In the genomic region with DNA sequence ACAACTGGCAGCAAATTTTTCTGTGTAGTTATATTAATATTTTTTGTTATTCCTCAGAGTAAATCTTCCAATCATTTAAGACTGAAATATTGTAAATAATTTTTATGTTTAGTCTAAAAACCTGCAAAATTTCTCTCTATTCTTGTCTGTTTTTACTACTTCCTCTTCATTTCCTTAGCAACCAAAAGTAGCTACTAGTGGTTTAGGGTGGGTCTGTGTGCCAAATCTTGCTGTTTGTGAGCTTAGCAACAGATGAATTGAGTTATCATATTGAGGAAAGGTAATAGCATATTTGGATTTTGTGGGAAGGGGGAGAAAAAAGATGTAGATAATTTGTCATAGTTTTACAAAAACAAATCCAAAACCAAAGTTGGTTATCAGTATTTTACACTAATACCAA, we compare ENCODE assay signal across 8 mouse cellular contexts. TPM values are rescaled to one million over a fixed set of nuclear protein-coding genes. Genes with fewer than 3 reads are reported as not detected.
DNase-seq lines count a peak whose midpoint lies in the region; ATAC-seq and TF ChIP-seq lines count a peak whose summit lies in the region.

No protein-coding gene starts in this region.

- peak overlapping the region; percentile 89 for H3K9ac ChIP-seq in heart, embryonic 13.5 days
- no peak overlapping the region for H3K9ac ChIP-seq in stomach, embryonic 14.5 days (replicated peaks; ENCODE audit: low read depth, low read length)
- H3K9ac ChIP-seq in stomach, postnatal 0 days (ENCODE audit: low read length): no peak overlapping the region
- no peak overlapping the region for H3K9ac ChIP-seq in hindbrain, embryonic 16.5 days (ENCODE audit: low read depth, low read length)

- no peak for ATAC-seq in heart, embryonic 13.5 days (ENCODE audit: extremely low read depth, insufficient number of reproducible peaks, low FRiP score, low TSS enrichment)
- no peak for ATAC-seq in stomach, embryonic 14.5 days (ENCODE audit: insufficient number of reproducible peaks, insufficient read depth, low FRiP score, low read depth)
- no peak for ATAC-seq in stomach, postnatal 0 days (ENCODE audit: low FRiP score, low TSS enrichment)
- no peak for ATAC-seq in hindbrain, embryonic 16.5 days

- peaks cover 5% of the 10 kb centered on the region for H3K4me1 ChIP-seq in heart, embryonic 13.5 days
- H3K4me1 ChIP-seq in stomach, embryonic 14.5 days (ENCODE audit: control insufficient read depth, insufficient read depth, low read length): no peaks in the 10 kb centered on the region
- no peaks in the 10 kb centered on the region for H3K4me1 ChIP-seq in stomach, postnatal 0 days (replicated peaks; ENCODE audit: control insufficient read depth, insufficient read depth)
- peaks cover 13% of the 10 kb centered on the region for H3K4me1 ChIP-seq in hindbrain, embryonic 16.5 days (ENCODE audit: control insufficient read depth, insufficient read depth, low read depth, low read length)

- no peak for DNase-seq in heart, postnatal 36 days
- DNase-seq in stomach, postnatal 0 days (ENCODE audit: low spot score): no peak
- no peak for DNase-seq in right cerebral cortex, postnatal 10 days (ENCODE audit: low spot score in 2 of 2)
- no peak for DNase-seq in right cerebral cortex, adult 18-20 months
- DNase-seq in cerebellum, adult 9-10 months: no peak

- no peaks in the 10 kb centered on the region for H3K9me3 ChIP-seq in heart, embryonic 13.5 days
- H3K9me3 ChIP-seq in stomach, embryonic 14.5 days (ENCODE audit: control insufficient read depth, low read depth, low read length): no peaks in the 10 kb centered on the region
- no peaks in the 10 kb centered on the region for H3K9me3 ChIP-seq in stomach, postnatal 0 days (ENCODE audit: control insufficient read depth, low read length)
- no peaks in the 10 kb centered on the region for H3K9me3 ChIP-seq in hindbrain, embryonic 16.5 days (ENCODE audit: control insufficient read depth, low read length)

- no peak for TF ChIP-seq CTCF in stomach, postnatal 0 days (IDR thresholded peaks at IDR 0.05; ENCODE audit: low read depth)

- TF ChIP-seq EP300 in stomach, postnatal 0 days (optimal IDR thresholded peaks at IDR 0.05): no peak

- no peaks in the 10 kb centered on the region for H3K27me3 ChIP-seq in heart, embryonic 13.5 days (replicated peaks)
- no peaks in the 10 kb centered on the region for H3K27me3 ChIP-seq in stomach, embryonic 14.5 days (ENCODE audit: control insufficient read depth, insufficient read depth, low read length)
- H3K27me3 ChIP-seq in stomach, postnatal 0 days (ENCODE audit: control insufficient read depth, insufficient read depth, low read length): no peaks in the 10 kb centered on the region
- H3K27me3 ChIP-seq in hindbrain, embryonic 16.5 days (replicated peaks; ENCODE audit: control insufficient read depth, insufficient read depth, low read length): no peaks in the 10 kb centered on the region

- intact Hi-C loops in heart, postnatal 36 days (cut with DNase I): loop anchor here (5.0 kb wide), 1 partner anchor 62 kb away; a partner anchor contains a TSS

- no peaks in the 10 kb centered on the region for H3K36me3 ChIP-seq in heart, embryonic 13.5 days
- no peaks in the 10 kb centered on the region for H3K36me3 ChIP-seq in stomach, embryonic 14.5 days (ENCODE audit: control insufficient read depth, insufficient read depth, low read length)
- H3K36me3 ChIP-seq in stomach, postnatal 0 days (ENCODE audit: control insufficient read depth, insufficient read depth, low read length): no peaks in the 10 kb centered on the region
- no peaks in the 10 kb centered on the region for H3K36me3 ChIP-seq in hindbrain, embryonic 16.5 days (ENCODE audit: control insufficient read depth, insufficient read depth, low read length)

- H3K4me3 ChIP-seq in heart, embryonic 13.5 days: peak overlapping the region; percentile 69
- peak overlapping the region; percentile 27; the same call in 1 of the 2 replicates for H3K4me3 ChIP-seq in stomach, embryonic 14.5 days (ENCODE audit: low read depth, low read length)
- H3K4me3 ChIP-seq in stomach, postnatal 0 days (ENCODE audit: low read depth, low read length): no peak overlapping the region
- H3K4me3 ChIP-seq in hindbrain, embryonic 16.5 days (ENCODE audit: low read length): no peak overlapping the region

- H3K4me2 ChIP-seq in heart, embryonic 13.5 days: peak overlapping the region; percentile 79
- H3K4me2 ChIP-seq in stomach, embryonic 14.5 days (replicated peaks; ENCODE audit: low read depth, low read length): peak overlapping the region; percentile 44
- H3K4me2 ChIP-seq in stomach, postnatal 0 days (replicated peaks; ENCODE audit: low read depth): no peak overlapping the region
- H3K4me2 ChIP-seq in hindbrain, embryonic 16.5 days (ENCODE audit: low read length): peak overlapping the region; percentile 28; the same call in 1 of the 2 replicates

- peak overlapping the region; percentile 96 for H3K27ac ChIP-seq in heart, embryonic 13.5 days (replicated peaks)
- H3K27ac ChIP-seq in stomach, embryonic 14.5 days (ENCODE audit: low read length): no peak overlapping the region
- H3K27ac ChIP-seq in stomach, postnatal 0 days (replicated peaks): no peak overlapping the region
- H3K27ac ChIP-seq in hindbrain, embryonic 16.5 days (ENCODE audit: low read depth, low read length): no peak overlapping the region

RNA-seq across cellular contexts. Expression of a gene that starts 1.5 kb away (rescaled TPM):
- polyA plus RNA-seq in heart, embryonic 13.5 days (2015; fragmentation: Nextera tagmentation; extraction: Ambion mirVana): 3.7 and 4.2 TPM in 2 replicates
- 1 to 10 TPM; 3.0 to 4.9 TPM for total RNA-seq in heart, postnatal 36 days (2021)
- 5.0 and 6.4 TPM in 2 replicates for polyA plus RNA-seq in stomach, embryonic 14.5 days (2014; fragmentation: Nextera tagmentation; extraction: Ambion mirVana)
- polyA plus RNA-seq in stomach, postnatal 0 days (2015; fragmentation: Nextera tagmentation; extraction: Ambion mirVana): 0.56 and 0.78 TPM in 2 replicates
- 1.2 and 1.8 TPM in 2 replicates for polyA plus RNA-seq in hindbrain, embryonic 16.5 days (2015; fragmentation: Nextera tagmentation; extraction: Ambion mirVana)

Comparison
In these comparisons a context has a peak if more than half of its experiments do, and no peak if none do; other contexts are left out.
1. H3K4me3 ChIP-seq: peak in heart, embryonic 13.5 days (single experiment) and stomach, embryonic 14.5 days (single experiment); none in stomach, postnatal 0 days (single experiment) and hindbrain, embryonic 16.5 days (single experiment).